Mouse (Mus musculus): Measurements from ENCODE around the gene Atf7ip2. TPM values are rescaled to one million over a fixed set of nuclear protein-coding genes. Genes with fewer than 3 reads are reported as not detected.

The Atf7ip2 gene
- polyA plus RNA-seq, 1 experiment from 2014 or later, result 0.57 TPM

Small RNA genes lying within 50 kb of the gene (microRNA-seq; reads per million reads assigned to microRNA genes)
- not detected for gene Gm22932

Other genes starting within 250 kb of the Atf7ip2 start
- 0.55 and 0.65 TPM in 2 replicates for gene Grin2a, start 197.2 kb upstream of the Atf7ip2 start, polyA plus RNA-seq (2015; fragmentation: Nextera tagmentation; extraction: Ambion mirVana)
- gene Rpl39l, start 22.5 kb upstream of the Atf7ip2 start, polyA plus RNA-seq (2015; fragmentation: Nextera tagmentation; extraction: Ambion mirVana), result 0.36 TPM in 1 of 2 replicates, not detected in the other
- gene Emp2, start 121.3 kb downstream of the Atf7ip2 start, polyA plus RNA-seq (2015; fragmentation: Nextera tagmentation; extraction: Ambion mirVana), result 83.5 and 110 TPM in 2 replicates
- 1.7 and 2.0 TPM in 2 replicates for gene Tekt5, start 202.8 kb downstream of the Atf7ip2 start, polyA plus RNA-seq (2015; fragmentation: Nextera tagmentation; extraction: Ambion mirVana)
- gene Nubp1, start 219.2 kb downstream of the Atf7ip2 start, polyA plus RNA-seq (2015; fragmentation: Nextera tagmentation; extraction: Ambion mirVana), result 45.5 and 47.7 TPM in 2 replicates